Mouse (Mus musculus) forebrain, embryonic 14.5 days (tissue): ENCODE measurements around the gene Acot11. TPM values are rescaled to one million over a fixed set of nuclear protein-coding genes. Genes with fewer than 3 reads are reported as not detected.

Experiments
- ATAC-seq: fragments of 200-750 bp; cut with Nextera tagmentation; 2 replicates; pipeline ENCODE4 v1.8.0; 2017; ENCODE audit warnings: mild to moderate bottlenecking, moderate library complexity
- DNase-seq: peaks from one replicate; pipeline ENCODE4 v3.0.0-alpha.2; 2015; ENCODE audit warnings: low spot score
- H3K27ac ChIP-seq: fragments of 300-500 bp; sonication (generic); 2 replicates; pipeline ENCODE4 v1.5.1; 2014; ENCODE audit warnings: low read depth, mild to moderate bottlenecking, control low read depth, low read length, moderate library complexity
- H3K27me3 ChIP-seq: fragments of 300-500 bp; sonication (generic); replicated peaks from 2 replicates; pipeline ENCODE4 v1.6.1; 2014; ENCODE audit warnings: low read length, control low read depth, mixed read lengths; ENCODE audit not compliant: control insufficient read depth, insufficient read depth
- H3K36me3 ChIP-seq: fragments of 300-500 bp; sonication (generic); 2 replicates; pipeline ENCODE4 v1.6.1; 2014; ENCODE audit warnings: low read length, control low read depth; ENCODE audit not compliant: control insufficient read depth, insufficient read depth
- H3K4me1 ChIP-seq: fragments of 300-500 bp; sonication (generic); 2 replicates; pipeline ENCODE4 v1.6.1; 2014; ENCODE audit warnings: antibody characterized with exemption, low read length, control low read depth; ENCODE audit not compliant: control insufficient read depth, insufficient read depth
- H3K4me2 ChIP-seq: fragments of 300-500 bp; sonication (generic); 2 replicates; pipeline ENCODE4 v1.6.1; 2014; ENCODE audit warnings: mild to moderate bottlenecking, control low read depth, low read length
- H3K4me3 ChIP-seq: fragments of 300-500 bp; sonication (generic); 2 replicates; pipeline ENCODE4 v1.5.1; 2014; ENCODE audit warnings: low read depth, low read length, control low read depth
- H3K9ac ChIP-seq: fragments of 300-500 bp; sonication (generic); 2 replicates; pipeline ENCODE4 v1.6.1; 2014; ENCODE audit warnings: mild to moderate bottlenecking, low read length, control low read depth, moderate library complexity
- H3K9me3 ChIP-seq: fragments of 300-500 bp; sonication (generic); replicated peaks from 2 replicates; pipeline ENCODE4 v1.6.1; 2016; ENCODE audit warnings: low read length, control low read depth, mixed read lengths; ENCODE audit not compliant: control insufficient read depth
- WGBS: fragments of 180-500 bp; shearing (Covaris S2); extraction: QIAGEN DNeasy Blood & Tissue Kit; methylation state at CpG from one replicate; pipeline ENCODE4 v1.1.7; 2014; 5-methylcytosine and 5-hydroxymethylcytosine counted together
- polyA plus RNA-seq: library from polyadenylated mRNA; unstranded; fragments of >200 nt; fragmentation: Nextera tagmentation; extraction: Ambion mirVana; gene quantifications from 2 replicates; pipeline ENCODE4 v1.2.1, GENCODE M21; 2014

Gene Acot11
- polyA plus RNA-seq, 1 experiment from 2014 or later, result 0.77 TPM

- Histone ChIP-seq H3K36me3 (no peaks in the 10 kb centered on the region), H3K9ac (peak overlapping the region; percentile 41; the same call in 1 of the 2 replicates), H3K4me3 (no peak overlapping the region), H3K9me3 (no peaks in the 10 kb centered on the region), H3K27ac (peak overlapping the region; percentile 68), H3K4me2 (no peak overlapping the region), H3K27me3 (no peaks in the 10 kb centered on the region), H3K4me1 (peaks cover 27% of the 10 kb centered on the region)
- ATAC-seq, result peak; percentile 63; the same call in 1 of the 2 replicates
- DNase-seq, result peak; percentile 72
- WGBS, result 23% methylated on average over 11 of the region's 11 CpGs
Measured at GRCm38 (mm10) chr4:106704416-106704815, 100.4 kb downstream of the Acot11 start.

GRCm38 (mm10) chr4:106703956-106704355 lies 100.8 kb downstream of the Acot11 start:
- no peaks in the 10 kb centered on the region for H3K9me3 ChIP-seq
- 78% methylated on average over 10 of the region's 10 CpGs for WGBS
- H3K27me3 ChIP-seq, result no peaks in the 10 kb centered on the region
- H3K4me1 ChIP-seq, result peaks cover 27% of the 10 kb centered on the region
- H3K4me3 ChIP-seq, result no peak overlapping the region
- DNase-seq, result no peak
- no peak overlapping the region for H3K9ac ChIP-seq
- H3K27ac ChIP-seq, result peak overlapping the region; percentile 68; the same call in 1 of the 2 replicates
- ATAC-seq, result no peak
- no peak overlapping the region for H3K4me2 ChIP-seq
- no peaks in the 10 kb centered on the region for H3K36me3 ChIP-seq

GRCm38 (mm10) chr4:106700798-106701197 lies 104.0 kb downstream of the Acot11 start:
- peak; percentile 74 for DNase-seq
- Histone ChIP-seq H3K9me3 (no peaks in the 10 kb centered on the region), H3K27ac (peak overlapping the region; percentile 44), H3K4me2 (0 out of 2 replicates have a peak overlapping the region, but pooled peaks have one; percentile 1), H3K36me3 (no peaks in the 10 kb centered on the region), H3K27me3 (no peaks in the 10 kb centered on the region), H3K9ac (no peak overlapping the region), H3K4me1 (peaks cover 27% of the 10 kb centered on the region), H3K4me3 (no peak overlapping the region)
- no peak for ATAC-seq
- 42% methylated on average over 4 of the region's 4 CpGs for WGBS

- no peak overlapping the region for H3K4me2 ChIP-seq
- no peak for ATAC-seq
Measured at GRCm38 (mm10) chr4:106699989-106700388, 104.8 kb downstream of the Acot11 start.

More at GRCm38 (mm10) chr4:106699989-106700388, 104.8 kb downstream of the Acot11 start:
- Histone ChIP-seq H3K27me3 (no peaks in the 10 kb centered on the region), H3K36me3 (no peaks in the 10 kb centered on the region), H3K9me3 (no peaks in the 10 kb centered on the region), H3K9ac (no peak overlapping the region), H3K4me3 (no peak overlapping the region), H3K27ac (0 out of 2 replicates have a peak overlapping the region, but pooled peaks have one; percentile 30), H3K4me1 (peaks cover 20% of the 10 kb centered on the region)
- 21% methylated on average over 9 of the region's 9 CpGs for WGBS
- DNase-seq, result peak; percentile 55

Other genes with a start within 250 kb of the Acot11 start
- 16.4 and 16.6 TPM in 2 replicates for gene Dhcr24, start 244.0 kb downstream of the Acot11 start, polyA plus RNA-seq
- not detected in 2 replicates for gene Lexm, start 187.8 kb downstream of the Acot11 start, polyA plus RNA-seq
- 0.46 and 0.53 TPM in 2 replicates for gene Ttc22, start 182.6 kb downstream of the Acot11 start, polyA plus RNA-seq
- gene Pars2, start 153.9 kb downstream of the Acot11 start, polyA plus RNA-seq, result 11.7 and 12.7 TPM in 2 replicates
- 106 and 107 TPM in 2 replicates for gene Ttc4, start 126.1 kb downstream of the Acot11 start, polyA plus RNA-seq
- 0.09 and 0.18 TPM in 2 replicates for gene Mroh7, start 74.1 kb downstream of the Acot11 start, polyA plus RNA-seq
- gene Fam151a, start 71.1 kb downstream of the Acot11 start, polyA plus RNA-seq, result not detected in 2 replicates
- 118 and 127 TPM in 2 replicates for gene Ssbp3, start 105.7 kb upstream of the Acot11 start, polyA plus RNA-seq